Mouse (Mus musculus) activated CD4-positive, CD25-positive, alpha-beta regulatory T cell, adult 4 months (primary cell): Measurements from ENCODE around the gene Tnfrsf1b. TPM values are rescaled to one million over a fixed set of nuclear protein-coding genes. Genes with fewer than 3 reads are reported as not detected.

Experiments used
- ATAC-seq: one replicate; pipeline ENCODE4 v1.8.0; 2017
- polyA plus RNA-seq, 2 experiments: library from polyadenylated mRNA; unstranded; fragments of 100-300 nt; shearing (Covaris generic); gene quantifications; one replicate each; pipeline ENCODE4 v1.2.1; 2017

Gene Tnfrsf1b
- polyA plus RNA-seq, 2 experiments from 2014 or later: 87.9 to 139 TPM

- ATAC-seq: no peak
Observed at GRCm38 (mm10) chr4:145256144-145256543, 9.5 kb upstream of the Tnfrsf1b start.

GRCm38 (mm10) chr4:145254418-145254817 is 7.7 kb upstream of the Tnfrsf1b start:
- peak; percentile 90 for ATAC-seq

- no peak for ATAC-seq
Observed at GRCm38 (mm10) chr4:145252611-145253010, 5.9 kb upstream of the Tnfrsf1b start.

DNA sequence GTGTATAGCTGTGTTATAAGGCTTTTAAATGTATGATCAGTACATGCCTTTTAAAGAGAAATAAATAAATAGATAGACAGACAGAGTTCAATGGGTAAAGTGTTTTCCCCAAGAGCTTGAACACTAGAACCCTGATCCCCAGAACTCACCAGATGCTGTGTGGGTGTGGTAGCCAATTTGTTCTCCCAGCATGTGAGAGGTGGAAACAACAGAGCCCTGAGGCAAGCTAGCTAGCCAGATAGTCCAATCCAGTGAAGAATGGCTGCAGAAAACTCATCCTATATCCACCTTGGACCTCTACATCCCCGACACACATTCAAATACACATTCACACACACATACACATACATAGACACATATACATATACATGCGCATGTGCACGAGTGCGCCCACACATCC is 4.9 kb upstream of the Tnfrsf1b start:
- ATAC-seq: no peak

GRCm38 (mm10) chr4:145250002-145250401 is 3.3 kb upstream of the Tnfrsf1b start:
- peak; percentile 65 for ATAC-seq

GRCm38 (mm10) chr4:145247556-145247955 is 886 bp upstream of the Tnfrsf1b start:
- no peak for ATAC-seq

DNA sequence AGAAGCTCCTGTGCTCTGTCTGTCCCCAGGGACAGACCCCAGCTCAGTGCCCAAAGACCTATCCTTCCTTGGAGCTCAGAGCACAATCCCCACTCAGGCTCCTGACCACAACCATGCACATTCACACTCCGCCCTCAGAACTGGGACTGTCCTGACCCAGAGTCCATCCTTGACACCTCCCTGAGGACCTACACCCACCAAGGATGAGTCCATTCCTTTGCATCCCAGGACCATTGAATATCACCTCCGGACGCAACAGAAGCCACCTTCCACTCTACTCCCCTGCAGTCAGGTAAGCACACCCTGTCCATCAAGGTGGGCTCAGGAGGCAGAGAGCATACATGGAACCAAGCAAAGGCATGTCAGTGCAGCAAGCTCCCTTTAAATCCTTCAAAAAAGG is 1.1 kb downstream of the Tnfrsf1b start:
- no peak for ATAC-seq

DNA sequence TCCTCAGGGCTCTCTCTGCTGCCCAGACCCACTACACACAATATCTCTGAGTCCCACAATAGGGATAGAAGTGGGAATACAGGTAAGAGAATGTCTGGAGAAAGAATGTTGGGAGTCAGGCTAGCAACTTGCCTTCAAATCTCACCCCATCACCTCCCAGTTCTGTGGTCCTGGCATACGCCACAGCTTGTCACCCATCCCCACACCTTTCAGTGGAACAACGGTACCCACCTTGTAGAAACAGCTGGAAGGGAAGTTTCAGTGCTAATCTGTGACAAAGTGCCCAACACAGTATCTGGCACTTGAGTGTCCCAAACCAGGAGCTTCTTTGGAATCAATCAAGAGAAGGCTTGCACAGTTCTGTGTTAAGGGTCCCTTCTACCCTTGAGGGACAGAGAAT is 2.0 kb downstream of the Tnfrsf1b start:
- no peak for ATAC-seq

- no peak for ATAC-seq
Observed at GRCm38 (mm10) chr4:145242719-145243350, 3.8 kb downstream of the Tnfrsf1b start.

DNA sequence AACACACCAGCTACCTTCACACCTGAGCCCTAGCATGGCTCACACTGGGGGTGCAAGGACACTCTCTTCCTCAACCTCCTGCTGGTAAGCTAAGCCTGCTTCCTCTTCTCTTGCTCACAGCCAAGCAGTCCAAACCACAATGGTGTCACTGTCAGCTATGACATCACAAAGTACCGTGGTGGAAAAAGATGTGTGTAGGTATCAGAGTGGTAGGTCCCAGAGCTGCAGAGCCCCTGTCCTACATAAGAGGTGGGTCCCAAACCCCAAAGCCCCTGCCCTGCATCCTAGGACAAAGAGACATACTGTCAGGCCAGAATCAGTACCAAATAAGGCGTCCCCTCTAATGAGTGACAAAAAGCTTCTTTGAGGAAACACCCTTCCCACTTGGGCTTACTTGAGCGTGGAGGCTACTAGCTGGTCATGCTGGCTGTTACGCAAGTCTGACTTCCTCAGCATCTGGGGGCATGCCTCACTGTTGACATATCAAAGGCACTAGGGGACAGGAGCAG is 5.9 kb downstream of the Tnfrsf1b start:
- peak; percentile 53 for ATAC-seq

DNA sequence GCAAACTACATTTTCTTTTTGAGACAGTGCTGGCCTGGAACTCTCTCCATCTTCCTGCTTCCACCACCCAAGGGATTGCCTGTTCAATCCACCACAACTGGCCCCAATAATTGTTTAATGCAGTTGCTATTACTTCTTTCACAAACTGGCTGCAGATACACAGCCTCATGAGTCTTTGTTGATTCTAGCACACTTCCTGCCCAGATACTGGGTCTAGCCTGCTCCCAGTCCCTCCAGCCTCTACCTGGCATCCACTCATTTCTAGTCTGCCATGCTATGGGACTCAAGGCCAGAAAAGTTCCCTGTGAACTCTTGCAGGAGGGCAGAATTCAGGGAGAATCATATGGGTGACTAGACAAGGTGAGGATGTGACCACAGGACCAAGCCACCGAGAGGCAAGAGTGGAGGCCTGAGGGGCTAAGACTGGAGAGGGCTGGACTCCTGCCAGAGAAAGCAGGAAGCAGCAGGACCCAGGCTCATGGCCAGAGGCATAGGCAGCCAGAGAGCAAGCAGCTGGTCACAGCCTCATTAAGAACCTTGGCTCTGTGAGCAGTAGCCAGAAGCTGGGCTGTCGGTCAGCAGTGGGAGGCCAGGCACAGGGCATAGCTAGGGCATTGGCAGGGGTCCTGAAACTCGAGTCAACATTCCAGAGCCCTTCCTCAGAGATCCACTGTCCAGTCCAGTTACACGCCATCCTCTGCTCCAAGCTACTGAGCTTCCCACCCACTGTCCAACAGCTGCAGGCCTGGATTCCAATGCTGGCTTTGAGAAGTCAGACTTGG is 7.4 kb downstream of the Tnfrsf1b start:
- ATAC-seq: no peak

- ATAC-seq: peak; percentile 75
Observed at GRCm38 (mm10) chr4:145236027-145236426, 10.6 kb downstream of the Tnfrsf1b start.

- no peak for ATAC-seq
Observed at GRCm38 (mm10) chr4:145233487-145234228, 13.0 kb downstream of the Tnfrsf1b start.

DNA sequence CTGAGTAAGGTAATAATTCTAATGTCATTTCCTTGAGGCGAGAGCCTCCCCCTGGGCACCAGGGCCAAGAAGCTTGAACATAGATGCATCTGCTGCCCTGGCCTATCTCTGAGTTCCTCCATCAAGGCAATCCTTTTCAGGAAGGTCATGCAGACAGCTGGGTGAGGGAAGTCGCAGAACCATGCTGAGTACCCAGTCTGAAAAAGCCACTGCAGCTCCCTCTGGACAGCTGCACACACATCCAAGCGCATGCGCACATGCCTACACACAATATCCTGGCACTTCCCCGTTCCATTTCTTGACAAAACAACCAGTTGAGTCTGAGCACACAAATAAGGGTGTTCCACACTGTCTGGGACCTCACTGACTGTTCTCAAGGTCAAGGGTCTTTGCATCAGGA is 14.9 kb downstream of the Tnfrsf1b start:
- ATAC-seq: no peak

DNA sequence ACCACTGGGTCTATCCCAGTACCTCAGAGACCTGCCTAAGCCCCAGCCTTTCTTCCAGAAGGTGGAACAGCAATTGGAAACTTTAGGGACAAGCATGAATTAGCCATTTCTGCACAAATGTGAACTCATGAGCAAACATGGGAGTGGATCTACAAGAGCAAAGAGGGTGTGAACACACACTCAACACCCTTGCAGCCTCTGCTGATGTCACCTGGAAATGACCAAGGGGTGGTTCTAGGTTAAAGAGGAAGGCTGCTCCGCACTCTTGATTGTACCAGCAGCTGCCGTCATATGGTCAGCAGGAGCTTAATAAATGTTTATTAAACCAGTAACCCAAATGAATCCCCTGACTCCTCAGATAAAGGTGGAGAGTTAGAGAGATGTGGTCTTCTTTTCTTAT is 16.0 kb downstream of the Tnfrsf1b start:
- ATAC-seq: no peak

DNA sequence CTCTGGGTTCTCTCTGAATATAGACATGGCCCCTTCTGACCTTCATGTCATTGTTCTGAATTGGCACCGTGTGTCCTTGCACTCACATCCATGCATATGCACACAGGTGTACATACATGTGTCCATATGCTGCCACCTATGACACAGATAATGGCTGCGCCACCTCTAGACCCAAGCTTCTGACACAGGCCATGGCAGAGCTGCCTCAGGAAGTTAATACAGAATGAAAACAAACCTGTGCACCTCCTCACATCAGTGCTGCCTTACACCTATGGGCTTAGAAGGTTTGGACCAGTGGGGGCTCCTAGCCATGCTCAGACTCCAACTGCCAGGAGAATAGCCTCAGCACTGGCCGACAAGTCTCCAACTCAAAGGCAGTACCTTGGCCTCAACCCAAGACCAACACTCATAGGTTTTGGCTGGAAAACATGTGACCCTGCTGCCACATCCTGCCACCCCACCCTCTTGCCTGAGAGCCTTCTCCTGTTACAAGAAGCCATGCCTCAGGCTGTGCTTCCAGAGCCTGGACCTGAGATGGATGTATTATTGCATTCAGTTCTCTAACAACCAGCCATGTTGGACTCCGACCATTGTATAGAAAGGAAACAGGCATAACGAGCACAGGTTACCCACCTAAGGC is 17.0 kb downstream of the Tnfrsf1b start:
- peak; percentile 68 for ATAC-seq

DNA sequence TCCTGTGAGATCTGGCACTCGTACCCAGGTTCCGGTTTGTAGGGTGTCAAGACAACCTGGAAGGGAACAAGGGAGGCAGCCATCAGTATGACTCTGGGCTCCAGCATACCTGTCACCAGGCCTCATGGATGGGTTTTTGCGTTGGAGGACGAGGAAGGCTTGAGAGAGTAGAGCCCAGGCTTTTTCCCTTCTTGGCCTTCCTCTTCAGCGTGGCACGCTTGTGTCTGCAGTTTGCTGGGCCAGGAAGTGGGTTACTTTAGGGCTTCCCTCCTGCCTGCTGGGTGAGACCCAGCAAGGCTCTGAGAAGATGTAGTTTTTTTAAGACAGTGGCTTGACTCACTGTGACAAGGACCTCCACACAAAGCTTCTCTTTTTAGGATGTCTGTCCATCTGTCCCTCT is 17.6 kb downstream of the Tnfrsf1b start:
- peak; percentile 81 for ATAC-seq

DNA sequence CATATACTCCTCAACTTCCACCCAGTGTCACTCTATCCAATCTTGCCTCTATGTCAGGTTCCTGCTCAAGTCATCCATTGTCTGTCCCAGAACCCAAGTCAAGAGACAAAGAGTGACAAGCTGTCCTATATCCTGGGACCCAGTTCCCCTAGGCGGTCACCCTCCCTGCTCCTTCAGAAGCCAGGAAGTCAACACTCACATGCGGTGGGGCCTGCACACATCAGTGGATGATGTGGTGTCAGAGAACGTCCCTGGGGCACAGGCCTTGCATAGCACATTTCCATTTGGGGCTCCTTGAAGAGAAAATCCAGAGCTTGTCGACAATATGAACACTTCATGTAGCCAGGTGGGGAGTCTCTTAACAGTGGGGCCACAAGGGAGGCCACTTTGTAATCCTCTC is 22.1 kb downstream of the Tnfrsf1b start:
- no peak for ATAC-seq

- ATAC-seq: peak; percentile 56
Observed at GRCm38 (mm10) chr4:145222064-145222463, 24.6 kb downstream of the Tnfrsf1b start.

GRCm38 (mm10) chr4:145221379-145221778 is 25.3 kb downstream of the Tnfrsf1b start:
- peak; percentile 77 for ATAC-seq

- no peak for ATAC-seq
Observed at GRCm38 (mm10) chr4:145220001-145220400, 26.7 kb downstream of the Tnfrsf1b start.

GRCm38 (mm10) chr4:145219240-145219985 is 27.3 kb downstream of the Tnfrsf1b start:
- no peak for ATAC-seq
